In genomic region chr7:145266011-145266410, GRCm38 (mm10) we compare ENCODE assay signal across 15 mouse cellular contexts. TPM values are rescaled to one million over a fixed set of nuclear protein-coding genes. Genes with fewer than 3 reads are reported as not detected.
DNase-seq lines count a peak whose midpoint lies in the region; TF ChIP-seq lines count a peak whose summit lies in the region.
"Had no signal": no experiment of that assay in that cellular context is flagged by ENCODE, and none has a peak within 500 bp of the region (broad histone marks: within the 10 kb centered on the region; RNA-seq: fewer than 3 reads in every experiment).

No protein-coding gene starts in this region.

- H3K36me3 ChIP-seq in embryonic facial prominence, embryonic 10.5 days (replicated peaks) = peaks cover 63% of the 10 kb centered on the region

- TF ChIP-seq POLR2A in lung, adult 2 months (IDR thresholded peaks at IDR 0.05; ENCODE audit: borderline replicate concordance, extremely low read depth, low read depth, low read length) = no peak

- 91% methylated on average over 2 of the region's 2 CpGs for whole genome bisulfite sequencing in lung, adult 2 months
- 93% methylated on average over 2 of the region's 2 CpGs for WGBS in embryonic facial prominence, embryonic 10.5 days

- peak; percentile 67 for DNase-seq in gastrocnemius, adult 18-20 months (ENCODE audit: low spot score)
- DNase-seq in gastrocnemius, postnatal 10 days = no peak
- DNase-seq in lung, postnatal 10 days = peak; percentile 37
- DNase-seq in lung, adult 2 months = no peak
- peak; percentile 15 to 48 for DNase-seq in kidney, postnatal 36 days
- no peak for DNase-seq in left cerebral cortex, adult 8-10 months (ENCODE audit: low spot score in 2 of 2)
- no peak for DNase-seq in embryonic facial prominence, embryonic 10.5 days (ENCODE audit: low spot score)
- DNase-seq: embryo, embryonic 11 days; layer of hippocampus, postnatal 36 days; liver; retina, postnatal 1 day; thymus, postnatal 4 days had no signal

- TF ChIP-seq CTCF in lung, adult 2 months (IDR thresholded peaks at IDR 0.05; ENCODE audit: insufficient read depth, low read length) = no peak

- H3K4me3 ChIP-seq in lung, adult 2 months (replicated peaks; ENCODE audit: extremely low read depth, low read depth, low read length) = no peak overlapping the region
- no peak overlapping the region for H3K4me3 ChIP-seq in brown adipose tissue, adult 24 weeks (ENCODE audit: insufficient read depth, low read depth, low read length)
- H3K4me3 ChIP-seq in embryonic facial prominence, embryonic 10.5 days = no peak overlapping the region
- H3K4me3 ChIP-seq: forebrain, embryonic 10.5 days had no signal

- no peaks in the 10 kb centered on the region for H3K27me3 ChIP-seq in embryonic facial prominence, embryonic 10.5 days (replicated peaks; ENCODE audit: low read depth, poor library complexity, severe bottlenecking)

- H3K4me1 ChIP-seq in lung, adult 2 months (ENCODE audit: control insufficient read depth, insufficient read depth, low read length) = no peaks in the 10 kb centered on the region
- peaks cover 5% of the 10 kb centered on the region for H3K4me1 ChIP-seq in brown adipose tissue, adult 24 weeks (ENCODE audit: control insufficient read depth, insufficient read depth, insufficient read length, low read length)
- H3K4me1 ChIP-seq in embryonic facial prominence, embryonic 10.5 days = 0 out of 2 replicates have a peak, but pooled peaks cover 4% of the 10 kb centered on the region
- H3K4me1 ChIP-seq: forebrain, embryonic 10.5 days had no signal

- H3K27ac ChIP-seq in brown adipose tissue, adult 24 weeks (replicated peaks; ENCODE audit: low read depth, low read length) = peak overlapping the region; percentile 45; the same call in 1 of the 2 replicates
- H3K27ac ChIP-seq in embryonic facial prominence, embryonic 10.5 days (replicated peaks) = no peak overlapping the region
- H3K27ac ChIP-seq: forebrain, embryonic 10.5 days had no signal

- no peaks in the 10 kb centered on the region for H3K9me3 ChIP-seq in embryonic facial prominence, embryonic 10.5 days
- H3K9me3 ChIP-seq: forebrain, embryonic 10.5 days had no signal

RNA-seq across cellular contexts. Expression of gene Tpcn2, which starts 17.8 kb away (rescaled TPM):
- 1 to 10 TPM; 1.0 TPM for total RNA-seq in gastrocnemius, adult 18-20 months (2021)
- 1 to 10 TPM; 3.6 to 7.2 TPM for total RNA-seq in gastrocnemius, postnatal 10 days (2021)
- 31.5 and 40.9 TPM in 2 replicates for polyA plus RNA-seq in lung, adult 2 months (2012; rRNA removed)
- polyA plus RNA-seq in brown adipose tissue, adult 24 weeks (2012; ENCODE audit: insufficient read depth, insufficient read length, missing spikeins) = 4.3 and 6.6 TPM in 2 replicates
- total RNA-seq in left cerebral cortex, adult 8-10 months (2022) = 1 to 10 TPM; 4.5 to 7.3 (median 5.7) TPM
- 6.5 TPM in 2 replicates for polyA plus RNA-seq in embryonic facial prominence, embryonic 10.5 days (2016; fragmentation: Nextera tagmentation; extraction: Ambion mirVana)

RNA-seq across cellular contexts. Expression of gene Mrgprf, which starts 34.6 kb away (rescaled TPM):
- total RNA-seq in gastrocnemius, adult 18-20 months (2021) = 1 to 10 TPM; 1.3 to 2.1 TPM
- 1 to 10 TPM; 5.6 to 9.3 TPM for total RNA-seq in gastrocnemius, postnatal 10 days (2021)
- polyA plus RNA-seq in lung, adult 2 months (2012; rRNA removed) = 14.3 and 16.2 TPM in 2 replicates
- polyA plus RNA-seq in brown adipose tissue, adult 24 weeks (2012; ENCODE audit: insufficient read depth, insufficient read length, missing spikeins) = 1.5 and 1.8 TPM in 2 replicates
- total RNA-seq in left cerebral cortex, adult 8-10 months (2022) = 1 to 10 TPM; 1.3 to 2.1 (median 1.7) TPM
- polyA plus RNA-seq in embryonic facial prominence, embryonic 10.5 days (2016; fragmentation: Nextera tagmentation; extraction: Ambion mirVana) = 0.10 TPM in 1 of 2 replicates, not detected in the other
- total RNA-seq: granulocyte monocyte progenitor cell, adult 5-6 weeks had no signal

RNA-seq across cellular contexts. Expression of gene Mrgprd, which starts 48.6 kb away (rescaled TPM):
- total RNA-seq in gastrocnemius, adult 18-20 months (2021) = not detected
- not detected for total RNA-seq in gastrocnemius, postnatal 10 days (2021)
- polyA plus RNA-seq in lung, adult 2 months (2012; rRNA removed) = not detected in 2 replicates
- polyA plus RNA-seq in brown adipose tissue, adult 24 weeks (2012; ENCODE audit: insufficient read depth, insufficient read length, missing spikeins) = not detected in 2 replicates
- total RNA-seq in left cerebral cortex, adult 8-10 months (2022) = not detected
- not detected in 2 replicates for polyA plus RNA-seq in embryonic facial prominence, embryonic 10.5 days (2016; fragmentation: Nextera tagmentation; extraction: Ambion mirVana)
- total RNA-seq: granulocyte monocyte progenitor cell, adult 5-6 weeks; layer of hippocampus, postnatal 36 days had no signal
- polyA plus RNA-seq: forebrain, embryonic 10.5 days had no signal

RNA-seq across cellular contexts. Expression of gene 1810010D01Rik, which starts 58.1 kb away (rescaled TPM):
- not detected for total RNA-seq in gastrocnemius, adult 18-20 months (2021)
- under 1 TPM in 1 of 2 experiments, not detected in 1; 0.61 TPM for total RNA-seq in gastrocnemius, postnatal 10 days (2021)
- 5.6 and 8.4 TPM in 2 replicates for polyA plus RNA-seq in lung, adult 2 months (2012; rRNA removed)
- polyA plus RNA-seq in brown adipose tissue, adult 24 weeks (2012; ENCODE audit: insufficient read depth, insufficient read length, missing spikeins) = not detected in 2 replicates
- under 1 TPM in 1 of 4 experiments, not detected in 3; 0.68 TPM for total RNA-seq in left cerebral cortex, adult 8-10 months (2022)
- 0.72 TPM in 1 of 2 replicates, not detected in the other for polyA plus RNA-seq in embryonic facial prominence, embryonic 10.5 days (2016; fragmentation: Nextera tagmentation; extraction: Ambion mirVana)
- total RNA-seq: granulocyte monocyte progenitor cell, adult 5-6 weeks had no signal

Comparison
In these comparisons a context has a peak if more than half of its experiments do, and no peak if none do; other contexts are left out.
1. DNase-seq: peak in gastrocnemius, adult 18-20 months (single experiment), lung, postnatal 10 days (single experiment) and kidney, postnatal 36 days (2 of 2); none in gastrocnemius, postnatal 10 days (single experiment), lung, adult 2 months (single experiment), left cerebral cortex, adult 8-10 months (0 of 2) and embryonic facial prominence, embryonic 10.5 days (single experiment).